Mouse (Mus musculus) embryonic facial prominence, embryonic 14.5 days (tissue): Measurements from ENCODE around the gene Wdr41. TPM values are rescaled to one million over a fixed set of nuclear protein-coding genes. Genes with fewer than 3 reads are reported as not detected.

ENCODE experiments used
- ATAC-seq: fragments of 200-750 bp; cut with Nextera tagmentation; 2 replicates; pipeline ENCODE4 v1.8.0; 2017; ENCODE audit warnings: low read depth, moderate number of reproducible peaks, moderate TSS enrichment
- DNase-seq: peaks from one replicate; pipeline ENCODE4 v3.0.0-alpha.2; 2015; ENCODE audit warnings: low spot score
- H3K27ac ChIP-seq: fragments of 300-500 bp; sonication (generic); replicated peaks from 2 replicates; pipeline ENCODE4 v1.5.1; 2014; ENCODE audit warnings: low read depth, mild to moderate bottlenecking, low read length, moderate library complexity
- H3K27me3 ChIP-seq: fragments of 300-500 bp; sonication (generic); replicated peaks from 2 replicates; pipeline ENCODE4 v1.6.1; 2014; ENCODE audit warnings: low read length; ENCODE audit not compliant: control insufficient read depth, insufficient read depth
- H3K36me3 ChIP-seq: fragments of 300-500 bp; sonication (generic); 2 replicates; pipeline ENCODE4 v1.6.1; 2014; ENCODE audit warnings: low read length, mixed read lengths; ENCODE audit not compliant: control insufficient read depth, insufficient read depth
- H3K4me1 ChIP-seq: fragments of 300-500 bp; sonication (generic); 2 replicates; pipeline ENCODE4 v1.6.1; 2014; ENCODE audit warnings: antibody characterized with exemption, low read length; ENCODE audit not compliant: control insufficient read depth, insufficient read depth
- H3K4me2 ChIP-seq: fragments of 300-500 bp; sonication (generic); 2 replicates; pipeline ENCODE4 v1.6.1; 2014; ENCODE audit warnings: low read depth, mild to moderate bottlenecking, low read length, moderate library complexity, mixed read lengths
- H3K4me3 ChIP-seq: fragments of 300-500 bp; sonication (generic); 2 replicates; pipeline ENCODE4 v1.5.1; 2014; ENCODE audit warnings: low read depth, mild to moderate bottlenecking, low read length
- H3K9ac ChIP-seq: fragments of 300-500 bp; sonication (generic); 2 replicates; pipeline ENCODE4 v1.6.1; 2014; ENCODE audit warnings: low read depth, mild to moderate bottlenecking, low read length, moderate library complexity, mixed read lengths
- H3K9me3 ChIP-seq: fragments of 300-500 bp; sonication (generic); 2 replicates; pipeline ENCODE4 v1.6.1; 2016; ENCODE audit warnings: low read length; ENCODE audit not compliant: control insufficient read depth
- WGBS: fragments of 180-500 bp; shearing (Covaris S2); extraction: QIAGEN DNeasy Blood & Tissue Kit; methylation state at CpG from one replicate; pipeline ENCODE4 v1.1.7; 2014; 5-methylcytosine and 5-hydroxymethylcytosine counted together
- polyA plus RNA-seq: library from polyadenylated mRNA; unstranded; fragments of >200 nt; fragmentation: Nextera tagmentation; extraction: Ambion mirVana; gene quantifications from 2 replicates; pipeline ENCODE4 v1.2.1, GENCODE M21; 2014

The Wdr41 gene
- polyA plus RNA-seq, 1 experiment from 2014 or later = 24.0 TPM

DNA sequence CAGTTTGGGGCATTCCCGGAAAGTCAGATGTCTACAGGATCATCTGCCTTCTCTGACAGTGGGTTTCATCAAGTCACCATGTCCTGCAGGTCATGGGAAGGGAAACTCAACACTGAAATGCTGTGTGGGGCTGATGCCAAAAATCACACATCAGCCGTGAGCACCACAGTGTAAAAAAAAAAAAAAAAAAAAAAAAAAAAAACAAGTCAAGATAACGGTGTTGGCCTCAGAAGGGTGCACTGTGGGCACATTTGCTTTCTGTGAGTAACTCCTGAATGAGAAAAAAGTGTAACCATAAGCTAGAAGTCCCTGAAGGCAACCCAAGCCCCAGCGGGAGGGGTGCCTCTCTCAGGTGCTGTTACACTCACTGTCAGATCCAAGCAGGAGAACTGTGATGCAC is 74.3 kb downstream of the Wdr41 start:
- Histone ChIP-seq H3K4me1 (no peaks in the 10 kb centered on the region), H3K27me3 (no peaks in the 10 kb centered on the region), H3K36me3 (no peaks in the 10 kb centered on the region), H3K4me2 (no peak overlapping the region), H3K9ac (no peak overlapping the region), H3K9me3 (no peaks in the 10 kb centered on the region), H3K27ac (no peak overlapping the region), H3K4me3 (no peak overlapping the region)
- no peak for DNase-seq
- 71% methylated on average over 4 of the region's 4 CpGs for WGBS
- ATAC-seq = no peak

DNA sequence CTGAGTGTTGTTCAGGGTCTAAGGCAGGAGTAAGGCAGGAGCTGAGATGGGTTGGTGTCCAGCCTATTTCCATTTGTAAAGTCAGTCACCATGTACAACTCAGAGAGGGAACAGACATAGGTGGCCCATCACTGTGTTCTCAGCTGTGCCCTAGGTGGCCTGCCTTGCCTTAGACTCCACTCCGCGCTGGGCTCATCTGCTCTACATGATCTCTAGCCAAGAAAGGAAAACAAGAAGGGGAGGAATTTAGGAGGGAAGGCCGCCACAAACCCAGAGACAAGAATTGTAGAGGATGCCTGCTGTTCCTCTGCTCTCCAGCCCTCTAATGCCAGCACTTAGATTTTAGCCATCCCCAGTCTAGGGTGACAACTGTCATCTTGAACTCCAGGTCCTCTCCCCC is 76.3 kb downstream of the Wdr41 start:
- 82% methylated on average over 3 of the region's 3 CpGs for WGBS
- DNase-seq = no peak
- Histone ChIP-seq H3K4me2 (no peak overlapping the region), H3K9ac (no peak overlapping the region), H3K9me3 (no peaks in the 10 kb centered on the region), H3K4me1 (no peaks in the 10 kb centered on the region), H3K27ac (no peak overlapping the region), H3K27me3 (no peaks in the 10 kb centered on the region), H3K4me3 (no peak overlapping the region), H3K36me3 (no peaks in the 10 kb centered on the region)
- no peak for ATAC-seq

GRCm38 (mm10) chr13:95055742-95056388 is 79.7 kb downstream of the Wdr41 start:
- H3K4me3 ChIP-seq = no peak overlapping the region
- no peaks in the 10 kb centered on the region for H3K36me3 ChIP-seq
- no peak overlapping the region for H3K4me2 ChIP-seq
- H3K9me3 ChIP-seq = no peaks in the 10 kb centered on the region
- no peaks in the 10 kb centered on the region for H3K27me3 ChIP-seq
- WGBS = 48% methylated on average over 1 of the region's 1 CpGs
- no peak overlapping the region for H3K9ac ChIP-seq
- ATAC-seq (peak; percentile 70; the same call in 1 of the 2 replicates), DNase-seq (peak; percentile 50)
- H3K4me1 ChIP-seq = no peaks in the 10 kb centered on the region
- H3K27ac ChIP-seq = peak overlapping the region; percentile 33; the same call in 1 of the 2 replicates

GRCm38 (mm10) chr13:95056501-95057280 is 80.5 kb downstream of the Wdr41 start:
- Histone ChIP-seq H3K36me3 (no peaks in the 10 kb centered on the region), H3K27ac (no peak overlapping the region; the same call in 1 of the 2 replicates), H3K9me3 (no peaks in the 10 kb centered on the region), H3K27me3 (no peaks in the 10 kb centered on the region), H3K9ac (no peak overlapping the region), H3K4me3 (no peak overlapping the region), H3K4me1 (no peaks in the 10 kb centered on the region), H3K4me2 (no peak overlapping the region)
- ATAC-seq = no peak
- WGBS = 72% methylated on average over 11 of the region's 11 CpGs
- no peak for DNase-seq

- Histone ChIP-seq H3K36me3 (no peaks in the 10 kb centered on the region), H3K4me1 (no peaks in the 10 kb centered on the region), H3K4me3 (no peak overlapping the region), H3K4me2 (no peak overlapping the region), H3K27ac (no peak overlapping the region), H3K27me3 (no peaks in the 10 kb centered on the region), H3K9ac (no peak overlapping the region), H3K9me3 (no peaks in the 10 kb centered on the region)
- WGBS = 70% methylated on average over 4 of the region's 4 CpGs
- ATAC-seq (no peak), DNase-seq (no peak)
These were observed 82.7 kb downstream of the Wdr41 start for GRCm38 (mm10) chr13:95058885-95059284.

DNA sequence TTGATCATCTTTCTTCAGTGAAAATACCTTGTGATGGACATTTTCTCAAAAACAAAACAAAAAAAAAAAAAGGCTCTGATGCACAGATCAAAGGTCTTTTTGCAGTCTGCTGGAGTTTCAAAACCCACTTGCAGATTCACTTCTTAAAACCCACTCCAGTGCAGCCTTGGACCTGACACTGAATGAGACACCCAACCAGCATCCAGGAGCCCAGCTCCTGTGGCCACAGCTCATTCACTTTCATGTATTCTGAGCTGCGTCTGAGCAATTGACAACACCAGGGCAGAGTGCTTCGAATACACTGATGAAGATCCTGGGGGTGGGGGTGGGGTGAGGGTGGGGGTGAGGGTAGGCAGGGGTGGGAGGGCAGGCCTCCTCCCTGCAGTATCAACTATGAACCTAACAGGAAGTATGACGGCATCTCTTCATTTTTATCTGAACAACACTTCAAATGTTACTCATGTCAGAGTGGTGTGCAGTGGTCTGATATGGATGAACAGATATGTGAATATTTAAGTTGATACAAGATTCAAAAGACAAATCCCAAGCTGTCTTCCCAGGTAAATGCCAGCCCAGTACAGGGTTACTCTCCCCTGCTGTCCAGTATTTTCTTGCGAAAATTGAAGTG is 87.4 kb downstream of the Wdr41 start:
- DNase-seq (no peak), ATAC-seq (no peak)
- no peaks in the 10 kb centered on the region for H3K27me3 ChIP-seq
- WGBS = 69% methylated on average over 4 of the region's 4 CpGs
- no peaks in the 10 kb centered on the region for H3K9me3 ChIP-seq
- H3K4me2 ChIP-seq = no peak overlapping the region
- no peak overlapping the region for H3K4me3 ChIP-seq
- no peaks in the 10 kb centered on the region for H3K4me1 ChIP-seq
- H3K9ac ChIP-seq = no peak overlapping the region
- H3K36me3 ChIP-seq = no peaks in the 10 kb centered on the region
- no peak overlapping the region for H3K27ac ChIP-seq

DNA sequence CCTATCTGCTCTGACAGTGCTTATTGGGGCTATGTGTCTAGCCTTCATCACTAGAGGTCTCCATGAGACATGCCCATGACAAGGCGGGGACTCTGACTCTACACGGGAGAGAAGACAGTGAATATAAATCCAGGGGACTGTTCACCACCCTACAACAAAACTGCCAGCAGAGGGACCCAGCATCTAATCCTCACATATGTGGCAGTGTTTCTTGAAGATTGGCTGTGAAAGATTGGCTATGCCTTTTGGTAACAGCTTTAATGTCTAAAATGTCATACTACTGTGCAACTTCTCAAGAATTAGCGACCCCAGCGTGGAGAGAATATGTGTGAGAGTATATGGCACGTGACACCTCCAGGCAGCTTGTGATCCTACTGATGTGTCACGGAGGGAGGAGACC is 91.7 kb downstream of the Wdr41 start:
- ATAC-seq (no peak), DNase-seq (peak; percentile 33)
- Histone ChIP-seq H3K4me3 (no peak overlapping the region), H3K4me1 (no peaks in the 10 kb centered on the region), H3K27ac (no peak overlapping the region), H3K9ac (no peak overlapping the region), H3K27me3 (no peaks in the 10 kb centered on the region), H3K36me3 (no peaks in the 10 kb centered on the region), H3K4me2 (no peak overlapping the region), H3K9me3 (0 out of 2 replicates have a peak, but pooled peaks cover 4% of the 10 kb centered on the region)
- WGBS = 63% methylated on average over 6 of the region's 6 CpGs

- no peak for ATAC-seq
- Histone ChIP-seq H3K4me2 (no peak overlapping the region), H3K9me3 (0 out of 2 replicates have a peak, but pooled peaks cover 4% of the 10 kb centered on the region), H3K27ac (no peak overlapping the region), H3K4me1 (no peaks in the 10 kb centered on the region), H3K27me3 (no peaks in the 10 kb centered on the region), H3K36me3 (no peaks in the 10 kb centered on the region), H3K4me3 (no peak overlapping the region), H3K9ac (no peak overlapping the region)
- no peak for DNase-seq
These were observed 94.1 kb downstream of the Wdr41 start for GRCm38 (mm10) chr13:95070268-95070667.
